Mouse (Mus musculus): ENCODE measurements around the gene Scgb2b11.
"Not testable (repeated sequence)": the region's sequence is repeated elsewhere in the genome, so short reads cannot be mapped to it uniquely, and the experiment has no call there.

Scgb2b11 gene

GRCm38 (mm10) chr7:32211045-32211444 is at the start of gene Scgb2b11:
Gene Scgb2b11, minus strand, starts transcription at chr7:32211145.
- DNase-seq (ENCODE audit: low spot score in 2 of 2) = not testable (repeated sequence)

- DNase-seq (ENCODE audit: low spot score in 2 of 2) = not testable (repeated sequence)
Measured at GRCm38 (mm10) chr7:32222540-32222939, 11.6 kb upstream of the Scgb2b11 start, which contains the start of gene Scgb1b11. Gene Scgb1b11, plus strand, starts transcription at chr7:32222840.
